Mouse (Mus musculus): ENCODE measurements around the gene Fam71a.
A peak's percentile ranks its signal among the peaks of the same experiment; 100 is the strongest.

Gene Fam71a

GRCm38 (mm10) chr1:191122744-191123143 lies 41.9 kb downstream of the Fam71a start:
- DNase-seq (ENCODE audit: low spot score in 2 of 2), result no peak

- DNase-seq (ENCODE audit: low spot score in 2 of 2), result no peak
These were observed 48.9 kb downstream of the Fam71a start for GRCm38 (mm10) chr1:191115514-191116238.

GRCm38 (mm10) chr1:191114868-191115267 lies 49.7 kb downstream of the Fam71a start:
- DNase-seq (ENCODE audit: low spot score in 2 of 2), result peak in 1 of 2 experiments; percentile 12

All from right cerebral cortex, adult 2 months (tissue).